Mouse (Mus musculus) testis, adult 2 months (tissue): Measurements from ENCODE around the gene Plbd2.

Experiments
- CTCF ChIP-seq: fragments of 200-500 bp; IDR thresholded peaks from 2 replicates; pipeline ENCODE4 v1.5.1; 2012; ENCODE audit warnings: low read depth, mild to moderate bottlenecking, inconsistent platforms, low read length, moderate library complexity; ENCODE audit not compliant: control insufficient read depth, insufficient read depth, insufficient replicate concordance
- POLR2A ChIP-seq: fragments of 200-500 bp; IDR thresholded peaks from 2 replicates; pipeline ENCODE4 v1.6.1; 2012; ENCODE audit warnings: low read depth, mild to moderate bottlenecking, inconsistent platforms, low read length, moderate library complexity; ENCODE audit not compliant: control insufficient read depth

DNA sequence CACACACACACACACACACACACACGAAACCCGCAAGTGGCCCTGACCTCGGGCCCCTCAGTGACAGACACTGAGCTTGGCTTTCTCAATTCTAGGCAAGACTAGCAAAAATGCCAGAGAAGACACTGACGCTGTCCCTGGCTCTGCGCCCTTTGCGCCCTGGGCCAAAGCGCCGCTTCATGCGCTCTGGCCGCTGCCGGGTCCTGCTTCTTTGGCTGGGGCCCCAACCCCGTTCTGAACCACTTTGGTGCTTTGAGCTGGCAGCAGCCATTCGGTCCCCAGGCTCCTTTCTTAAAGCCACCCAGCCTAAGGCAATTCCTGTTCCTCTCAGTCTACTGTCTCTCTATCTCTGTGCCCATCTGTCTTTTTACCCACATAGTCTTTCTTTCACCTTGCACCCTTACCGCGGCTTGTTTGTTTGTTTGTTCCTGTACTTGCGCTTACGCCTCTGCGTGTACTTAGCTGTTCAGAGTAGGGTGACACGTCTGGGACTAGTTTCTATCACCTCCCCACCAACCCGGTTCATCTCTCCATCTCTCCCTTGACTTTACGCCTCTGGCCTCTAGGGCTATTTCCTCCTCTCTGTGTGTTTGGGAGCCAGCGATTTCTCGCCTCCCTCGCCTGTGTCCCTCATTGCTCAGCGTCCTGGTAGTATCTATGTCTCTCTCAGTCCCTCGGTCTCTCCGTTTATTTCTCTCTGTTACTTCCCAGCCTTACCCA is 64.3 kb downstream of the Plbd2 start:
- TF ChIP-seq POLR2A (no peak), CTCF (no peak)
